In genomic region chr13:83069293-83069692, GRCm38 (mm10) we compare ENCODE assay signal across 25 mouse cellular contexts.
"Had no signal": no experiment of that assay in that cellular context is flagged by ENCODE, and none has a peak within 500 bp of the region (broad histone marks: within the 10 kb centered on the region; RNA-seq: fewer than 3 reads in every experiment).

No protein-coding gene starts in this region.

- DNase-seq: gastrocnemius, adult 2 months; gastrocnemius, postnatal 10 days; gastrocnemius, postnatal 25 days; heart, adult 18-20 months; heart, postnatal 10 days; heart, postnatal 4 days; kidney, adult 11 months; kidney, adult 2 months; kidney, adult 9 months; kidney, postnatal 14 days; kidney, postnatal 36 days; layer of hippocampus, adult 9-11 months; layer of hippocampus, postnatal 36 days; left cerebral cortex, postnatal 4 days had no signal

- H3K4me3 ChIP-seq: gastrocnemius, adult 2 months; heart, embryonic 10.5 days; heart, embryonic 12.5 days; hindbrain, embryonic 10.5 days; hindbrain, embryonic 13.5 days; hindbrain, embryonic 15.5 days; kidney, embryonic 15.5 days; limb, embryonic 13.5 days; limb, embryonic 15.5 days had no signal

- H3K27me3 ChIP-seq: heart, embryonic 12.5 days; hindbrain, embryonic 13.5 days; hindbrain, embryonic 15.5 days; kidney, embryonic 15.5 days; limb, embryonic 13.5 days; limb, embryonic 15.5 days had no signal

- H3K4me2 ChIP-seq: heart, embryonic 12.5 days; hindbrain, embryonic 13.5 days; hindbrain, embryonic 15.5 days; kidney, embryonic 15.5 days; limb, embryonic 13.5 days; limb, embryonic 15.5 days had no signal

- ATAC-seq: hindbrain, postnatal 0 days; intestine, embryonic 16.5 days had no signal

- H3K9me3 ChIP-seq: heart, embryonic 10.5 days; heart, embryonic 12.5 days; hindbrain, embryonic 10.5 days; hindbrain, embryonic 13.5 days; hindbrain, embryonic 15.5 days; kidney, embryonic 15.5 days; limb, embryonic 13.5 days; limb, embryonic 15.5 days had no signal

- H3K4me1 ChIP-seq: heart, embryonic 12.5 days; hindbrain, embryonic 10.5 days; hindbrain, embryonic 13.5 days; hindbrain, embryonic 15.5 days; kidney, embryonic 15.5 days; limb, embryonic 15.5 days had no signal

- H3K27ac ChIP-seq: heart, embryonic 10.5 days; hindbrain, embryonic 10.5 days; hindbrain, embryonic 13.5 days; hindbrain, embryonic 15.5 days; hindbrain, postnatal 0 days; kidney, embryonic 15.5 days; kidney, postnatal 0 days; limb, embryonic 13.5 days; limb, embryonic 15.5 days had no signal

- H3K36me3 ChIP-seq: heart, embryonic 10.5 days; heart, embryonic 12.5 days; hindbrain, embryonic 10.5 days; hindbrain, embryonic 13.5 days; hindbrain, embryonic 15.5 days; kidney, embryonic 15.5 days; limb, embryonic 13.5 days; limb, embryonic 15.5 days had no signal

- H3K9ac ChIP-seq: heart, embryonic 12.5 days; hindbrain, embryonic 13.5 days; hindbrain, embryonic 15.5 days; kidney, embryonic 15.5 days; limb, embryonic 13.5 days; limb, embryonic 15.5 days had no signal
